Mouse (Mus musculus): ENCODE data around the gene Olfr701.

The Olfr701 gene

DNA sequence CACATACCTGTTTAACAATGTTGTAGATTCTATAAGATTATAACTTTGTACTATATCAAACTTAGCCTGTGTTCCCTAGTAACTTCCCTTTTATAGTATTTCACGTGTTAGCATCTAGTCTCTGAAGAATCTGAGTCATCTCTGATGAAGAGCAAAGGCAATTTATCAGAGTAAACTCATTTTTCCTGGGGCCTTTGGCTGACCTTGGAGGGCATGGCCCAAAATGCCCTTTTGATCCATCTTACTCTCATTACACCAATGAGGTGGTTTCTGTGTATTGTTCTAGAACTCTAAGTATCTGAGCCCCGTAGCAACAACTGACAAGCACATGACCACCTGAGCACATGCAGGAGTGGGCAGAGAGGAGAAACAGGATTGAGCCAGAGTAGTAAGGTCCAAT is at the start of gene Olfr701:
Gene Olfr701 (plus strand): TSS at position 301 of the 400 bp plus-strand sequence.
- DNase-seq = no peak

GRCm38 (mm10) chr7:106788330-106788729 is 25.6 kb upstream of the Olfr701 start:
- no peak for DNase-seq

GRCm38 (mm10) chr7:106793098-106793497 is 20.8 kb upstream of the Olfr701 start, which contains the start of gene Olfr699:
Gene Olfr699 (minus strand): TSS chr7:106793198.
- no peak for DNase-seq

DNA sequence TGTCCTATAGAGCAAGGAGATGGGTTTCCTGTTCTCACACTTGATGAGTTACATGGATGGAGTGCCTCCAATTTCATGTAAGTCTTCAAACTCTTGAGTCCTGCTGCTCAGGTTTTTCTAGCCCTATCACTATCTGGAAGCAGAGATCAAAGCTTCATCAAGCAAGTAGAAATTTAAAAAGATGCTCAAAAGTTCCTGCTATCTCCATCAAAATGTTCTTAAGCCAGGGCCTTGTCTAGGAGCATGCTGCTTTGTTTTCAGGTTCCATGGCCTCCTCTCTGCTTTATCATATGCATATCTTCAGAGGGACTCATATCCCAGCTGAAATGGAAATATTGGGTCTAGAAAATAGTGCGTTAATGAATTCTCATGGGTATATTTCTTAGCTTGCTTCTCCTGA is 5.2 kb upstream of the Olfr701 start, which contains the start of gene Olfr700:
Gene Olfr700 (minus strand): TSS at position 101 of the 400 bp plus-strand sequence.
- no peak for DNase-seq

DNA sequence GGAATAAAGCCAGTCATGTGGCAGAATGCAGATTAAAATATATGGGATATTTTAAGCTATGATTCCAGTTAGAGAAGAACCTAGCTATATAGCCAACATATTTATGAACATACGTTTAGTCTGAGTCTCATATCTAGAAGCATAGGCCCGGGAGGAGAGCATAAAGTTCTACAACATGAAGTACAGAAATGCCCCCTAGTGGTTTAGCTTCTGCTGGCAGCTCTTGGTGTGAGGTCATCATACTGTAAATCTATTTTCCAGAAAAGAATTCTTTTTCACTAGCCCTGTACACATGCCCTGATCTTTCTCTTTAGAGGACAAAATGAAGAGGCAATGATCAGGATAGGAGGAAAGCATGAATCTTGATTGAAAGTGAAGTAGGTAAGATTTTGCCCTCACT is 1.8 kb downstream of the Olfr701 start:
- DNase-seq = no peak

DNA sequence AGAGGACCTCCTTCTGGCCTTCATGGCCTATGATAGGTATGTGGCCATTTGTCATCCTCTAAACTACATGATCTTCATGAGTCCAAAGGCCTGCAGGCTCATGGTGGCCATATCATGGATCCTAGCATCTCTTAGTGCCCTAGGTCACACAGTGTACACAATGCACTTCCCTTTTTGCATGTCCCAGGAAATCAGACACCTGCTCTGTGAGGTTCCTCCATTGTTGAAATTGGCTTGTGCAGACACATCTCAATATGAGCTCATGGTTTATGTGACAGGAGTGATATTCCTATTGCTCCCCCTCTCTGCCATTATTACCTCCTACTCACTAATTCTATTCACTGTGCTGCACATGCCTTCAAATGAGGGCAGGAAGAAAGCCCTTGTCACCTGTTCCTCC is 4.5 kb downstream of the Olfr701 start:
- no peak for DNase-seq

DNA sequence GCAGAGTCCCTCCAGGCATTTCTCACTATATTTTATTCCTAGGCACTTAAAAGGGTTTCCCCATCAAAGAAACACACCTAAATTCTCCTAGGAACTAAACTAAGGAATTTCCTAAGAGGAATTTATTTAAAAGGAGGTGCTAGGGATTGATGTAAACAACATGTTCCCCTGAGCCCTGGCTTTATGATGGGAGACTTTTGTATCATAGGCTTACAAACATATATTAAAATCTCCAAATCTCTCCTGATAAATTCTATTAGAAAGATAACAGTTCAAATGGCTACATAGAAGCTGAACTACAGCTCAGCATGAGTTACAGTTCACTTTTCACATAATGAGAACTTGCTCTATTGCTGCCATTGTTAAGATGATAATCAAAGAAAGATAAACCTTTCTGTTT is 19.9 kb downstream of the Olfr701 start, which contains the start of gene Olfr702:
Gene Olfr702 (minus strand): TSS at position 101 of the 400 bp plus-strand sequence.
- DNase-seq = no peak

DNA sequence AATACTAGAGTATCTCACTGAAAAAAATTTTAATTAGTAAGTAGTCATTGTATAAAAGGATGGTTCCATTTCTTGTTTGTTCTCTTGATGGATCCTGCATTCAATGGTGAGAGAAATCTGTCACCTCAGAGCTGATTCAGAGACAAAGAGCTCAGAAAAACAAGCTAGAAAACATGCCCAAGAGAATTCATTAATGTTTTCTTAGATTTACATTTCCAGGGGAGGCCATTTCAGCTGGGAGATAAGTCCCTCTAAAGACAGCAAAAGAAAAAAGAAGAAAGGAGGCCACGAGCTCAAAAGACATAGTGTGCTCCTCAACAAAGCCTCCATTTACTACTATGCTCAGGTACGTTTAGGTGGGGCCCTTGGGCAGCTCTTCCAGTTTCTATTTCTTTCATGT is 29.1 kb downstream of the Olfr701 start, which contains the start of gene Olfr703:
Gene Olfr703 (plus strand): TSS at position 301 of the 400 bp plus-strand sequence.
- DNase-seq = no peak

GRCm38 (mm10) chr7:106862885-106863284 is 49.0 kb downstream of the Olfr701 start, which contains the start of gene Olfr704:
Gene Olfr704 (plus strand): TSS chr7:106863185.
- DNase-seq = no peak

All from cerebellum, postnatal 36 days (tissue).